Mouse (Mus musculus): Measurements from ENCODE around the gene Klc3.
A peak's percentile ranks its signal among the peaks of the same experiment; 100 is the strongest.

The Klc3 gene

DNA sequence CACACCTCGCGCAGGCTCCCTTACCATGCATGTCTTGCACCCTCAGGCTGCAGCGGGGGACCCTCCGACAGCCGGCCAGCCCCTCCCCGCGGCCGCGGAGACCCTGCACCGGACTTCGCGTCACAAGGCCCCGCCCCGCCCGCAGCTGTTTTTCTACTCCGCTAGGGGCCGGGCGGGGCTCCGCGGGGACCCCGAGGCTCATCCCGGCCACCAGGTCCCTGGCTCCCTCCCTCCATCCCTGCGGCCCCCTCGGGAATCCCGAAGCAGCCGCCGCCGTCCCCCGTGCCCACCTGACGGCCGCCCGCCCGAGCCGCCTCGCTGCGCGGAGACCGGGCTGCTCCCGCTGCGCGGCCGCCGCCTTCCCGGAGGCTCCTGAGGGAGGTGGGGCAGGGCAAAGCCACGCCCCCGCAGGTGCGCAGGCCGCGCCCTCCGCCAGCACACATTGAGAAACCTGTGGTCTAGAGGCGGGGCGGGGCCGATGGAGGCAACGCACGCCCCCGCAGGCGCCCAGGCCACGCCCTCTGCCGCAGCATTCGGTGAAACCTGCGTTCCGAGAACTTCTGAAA is at the start of gene Klc3:
Gene Klc3 (minus strand): TSS at position 374 of the 566 bp plus-strand sequence.
- peak; percentile 92 for DNase-seq (ENCODE audit: low read depth, low spot score)

DNA sequence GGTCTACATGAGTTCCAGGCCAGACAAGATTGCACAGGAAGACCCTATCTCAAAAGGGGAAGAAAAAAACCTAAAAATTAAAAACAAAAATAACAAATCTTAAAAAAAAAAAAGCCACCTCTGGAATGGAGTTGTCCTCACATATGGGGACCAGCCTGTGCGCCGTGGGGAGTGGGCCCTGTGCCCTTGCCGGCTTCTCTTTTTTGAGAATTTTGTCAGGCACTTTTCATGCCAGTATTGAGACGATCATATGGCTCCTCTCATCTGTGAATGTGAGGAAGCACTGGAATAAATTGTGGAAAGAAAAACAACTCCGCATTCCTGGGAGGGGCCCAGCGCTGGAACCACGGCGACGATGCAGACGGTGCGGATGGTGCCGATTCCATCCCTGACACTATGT is 45.3 kb upstream of the Klc3 start:
- no peak for DNase-seq (ENCODE audit: low read depth, low spot score)

DNA sequence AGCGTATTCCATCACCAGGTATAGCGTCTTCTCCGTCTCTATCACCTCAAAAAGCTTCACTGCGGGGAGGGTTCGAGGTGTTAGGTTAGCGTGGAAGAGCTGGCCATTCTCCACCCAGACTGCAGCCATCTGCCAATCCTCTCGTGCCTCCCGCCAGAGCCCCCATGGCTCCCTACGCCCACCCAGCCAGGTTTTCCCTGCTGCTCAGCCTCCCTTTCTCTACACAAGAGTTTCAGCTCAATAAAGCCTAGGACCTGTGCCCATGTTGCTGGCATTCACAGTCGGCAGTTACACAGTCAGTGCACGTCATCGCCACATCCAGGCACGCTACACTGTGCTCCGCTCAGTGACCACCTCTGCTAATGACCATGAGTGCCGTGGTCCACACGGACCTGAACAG is 43.8 kb upstream of the Klc3 start:
- DNase-seq (ENCODE audit: low read depth, low spot score), result no peak

DNA sequence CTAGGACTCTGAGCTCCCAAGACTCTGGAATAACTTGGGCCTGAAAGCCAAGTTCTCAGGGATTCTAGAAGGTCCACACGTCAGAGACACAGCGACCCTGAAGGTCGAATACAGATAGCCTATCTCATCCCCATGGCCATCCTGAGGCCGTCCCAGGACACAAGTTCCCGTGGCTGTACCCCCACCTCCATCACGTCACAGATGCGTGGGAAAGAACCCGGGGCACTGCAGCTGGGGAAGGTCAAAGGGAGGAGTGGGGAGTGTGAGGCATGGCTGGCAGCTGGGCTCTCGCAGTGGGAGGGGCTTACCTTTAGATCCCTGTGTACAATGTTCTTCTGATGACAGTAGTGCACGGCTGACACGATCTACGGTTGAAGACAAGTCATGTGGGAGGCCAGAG is 40.9 kb upstream of the Klc3 start:
- no peak for DNase-seq (ENCODE audit: low read depth, low spot score)

DNA sequence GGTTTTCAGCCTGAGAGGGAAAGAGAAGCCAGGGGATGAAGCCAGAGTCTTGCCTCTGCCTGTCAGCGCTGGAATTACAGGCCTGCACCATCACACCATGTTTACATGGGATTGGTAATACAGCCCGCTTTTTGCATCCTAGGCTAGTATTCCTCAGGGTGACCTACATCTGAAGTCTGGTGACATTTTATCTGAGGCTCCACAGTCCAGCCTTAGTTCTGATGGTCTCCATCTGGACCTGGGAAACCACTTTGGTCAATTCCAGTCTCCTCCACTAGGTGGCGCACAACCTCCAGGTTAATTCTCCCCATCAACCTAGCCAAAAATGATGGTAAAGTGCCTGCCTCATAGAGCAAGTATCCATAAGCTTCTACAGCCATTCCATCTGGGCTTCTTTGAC is 39.4 kb upstream of the Klc3 start:
- DNase-seq (ENCODE audit: low read depth, low spot score), result peak; percentile 65

DNA sequence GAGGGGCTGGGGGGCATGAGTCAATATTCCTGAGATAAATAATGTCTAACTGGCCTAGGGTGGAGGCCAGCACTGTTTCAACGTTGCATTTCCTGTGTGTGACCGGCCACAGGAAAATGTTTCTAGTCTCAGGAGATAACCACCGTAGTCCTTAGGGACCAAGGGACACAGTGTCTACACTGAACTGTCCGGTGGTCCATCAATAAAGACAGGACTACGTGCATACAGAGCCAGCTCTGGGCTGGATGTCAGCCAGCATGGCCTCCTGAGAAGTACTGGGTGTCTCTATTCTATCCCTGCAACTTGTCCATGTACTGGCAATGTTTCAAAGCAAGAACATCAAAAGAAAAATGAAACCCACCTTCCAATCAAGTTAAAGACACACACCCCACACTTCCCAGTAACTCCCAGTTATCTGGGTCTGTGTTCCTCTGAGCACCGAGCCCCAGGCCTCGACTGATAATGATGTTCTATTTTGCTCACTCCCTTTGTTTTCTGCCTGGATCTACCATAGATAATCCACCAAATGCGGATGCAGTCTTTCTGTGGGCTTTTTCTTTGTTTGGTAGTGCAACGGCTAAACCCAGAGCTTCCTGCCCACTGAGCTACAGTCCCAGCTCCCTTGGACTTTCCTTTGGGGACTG is 37.7 kb upstream of the Klc3 start:
- DNase-seq (ENCODE audit: low read depth, low spot score), result no peak

DNA sequence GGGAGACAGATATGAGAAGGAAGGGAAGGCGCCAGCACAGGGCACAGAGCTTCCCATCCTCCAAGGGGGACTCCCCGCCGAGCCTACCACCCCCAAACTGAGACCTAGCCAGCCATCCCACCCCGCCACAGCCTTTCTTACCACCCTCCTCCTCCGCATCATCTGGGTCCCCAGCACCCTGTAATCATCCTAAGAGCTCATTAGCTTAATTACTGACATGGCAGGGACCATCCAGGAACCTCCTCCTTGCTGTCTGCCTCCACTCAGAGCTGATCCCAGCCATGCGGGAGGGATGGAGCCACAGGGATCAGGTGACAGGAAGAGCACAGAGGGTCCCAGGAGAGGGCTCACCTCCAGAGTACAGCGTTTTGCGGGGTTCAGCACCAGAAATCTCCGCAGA is 33.1 kb upstream of the Klc3 start:
- DNase-seq (ENCODE audit: low read depth, low spot score), result no peak

DNA sequence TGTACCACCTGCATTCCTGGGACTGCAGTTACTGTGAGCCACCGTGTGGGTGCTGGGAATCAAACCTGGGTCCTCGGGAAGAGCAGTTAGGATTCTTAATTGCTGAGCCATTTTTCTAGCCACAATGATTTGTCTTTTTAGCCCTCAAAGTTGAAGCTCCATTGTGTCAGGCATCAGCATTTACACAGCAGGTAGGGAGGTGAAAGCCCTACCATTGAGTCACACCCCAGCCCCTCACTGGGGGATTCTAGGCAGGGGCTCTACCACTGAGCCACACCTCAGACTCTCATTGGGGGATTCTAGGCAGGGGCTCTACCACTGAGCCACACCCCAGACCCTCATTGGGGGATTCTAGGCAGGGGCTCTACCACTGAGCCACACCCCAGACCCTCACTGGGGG is 32.4 kb upstream of the Klc3 start:
- no peak for DNase-seq (ENCODE audit: low read depth, low spot score)

DNA sequence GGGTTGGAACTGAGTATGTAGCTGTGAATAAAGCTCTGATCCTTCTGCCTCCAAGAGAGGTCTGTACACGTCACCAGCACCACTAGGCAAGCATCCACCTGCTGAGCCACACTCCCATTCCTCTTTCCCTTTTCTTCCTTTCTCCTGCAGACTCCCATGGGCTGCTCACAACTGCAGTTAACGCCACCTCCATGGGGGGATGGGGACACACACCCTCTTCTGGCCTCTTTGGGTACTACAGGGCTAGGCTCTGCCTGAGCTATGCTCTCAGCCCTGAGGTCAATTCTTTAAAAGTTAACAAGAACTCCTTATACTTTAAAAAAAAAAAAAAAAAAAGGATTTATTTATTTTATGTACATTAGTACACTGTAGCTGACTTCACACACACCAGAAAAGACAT is 28.6 kb upstream of the Klc3 start:
- DNase-seq (ENCODE audit: low read depth, low spot score), result no peak

DNA sequence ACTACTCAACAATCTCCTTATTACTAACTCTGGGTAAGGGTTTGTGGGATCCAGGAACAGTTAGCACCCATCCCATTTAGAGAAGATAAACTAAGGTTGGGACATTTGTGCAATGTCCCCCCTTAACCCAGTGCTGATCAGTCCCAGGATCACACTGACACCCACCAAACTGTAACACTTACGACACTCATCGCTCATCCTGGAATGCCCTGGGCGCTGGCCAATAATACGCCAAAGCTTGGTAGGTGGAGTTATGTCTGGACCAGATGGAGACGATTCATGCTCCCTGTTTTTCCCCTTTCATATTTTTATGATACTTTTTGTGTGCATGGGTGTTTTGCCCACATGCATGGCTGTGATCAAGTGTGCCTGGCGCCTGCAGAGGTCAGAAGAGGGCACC is 26.5 kb upstream of the Klc3 start:
- DNase-seq (ENCODE audit: low read depth, low spot score), result no peak

DNA sequence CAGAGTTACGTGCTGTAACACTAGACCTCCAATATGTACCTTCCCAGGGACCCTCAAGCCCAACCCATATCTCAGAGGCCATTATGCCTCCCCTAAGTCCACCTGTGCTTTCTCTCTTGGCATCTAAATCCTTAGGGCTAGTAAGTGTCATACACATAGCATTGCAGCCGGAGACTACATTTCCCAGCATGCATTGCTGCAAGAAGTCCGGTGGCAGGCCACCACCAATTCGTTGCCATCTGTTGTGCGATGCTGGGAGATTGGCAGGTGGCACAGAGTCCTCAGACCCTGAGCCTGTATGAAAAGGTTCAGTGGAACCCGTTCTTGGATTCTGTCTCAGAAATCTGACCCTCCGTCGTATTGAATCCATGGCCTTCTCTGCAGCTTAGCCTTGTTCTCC is 25.8 kb upstream of the Klc3 start:
- peak; percentile 24 for DNase-seq (ENCODE audit: low read depth, low spot score)

DNA sequence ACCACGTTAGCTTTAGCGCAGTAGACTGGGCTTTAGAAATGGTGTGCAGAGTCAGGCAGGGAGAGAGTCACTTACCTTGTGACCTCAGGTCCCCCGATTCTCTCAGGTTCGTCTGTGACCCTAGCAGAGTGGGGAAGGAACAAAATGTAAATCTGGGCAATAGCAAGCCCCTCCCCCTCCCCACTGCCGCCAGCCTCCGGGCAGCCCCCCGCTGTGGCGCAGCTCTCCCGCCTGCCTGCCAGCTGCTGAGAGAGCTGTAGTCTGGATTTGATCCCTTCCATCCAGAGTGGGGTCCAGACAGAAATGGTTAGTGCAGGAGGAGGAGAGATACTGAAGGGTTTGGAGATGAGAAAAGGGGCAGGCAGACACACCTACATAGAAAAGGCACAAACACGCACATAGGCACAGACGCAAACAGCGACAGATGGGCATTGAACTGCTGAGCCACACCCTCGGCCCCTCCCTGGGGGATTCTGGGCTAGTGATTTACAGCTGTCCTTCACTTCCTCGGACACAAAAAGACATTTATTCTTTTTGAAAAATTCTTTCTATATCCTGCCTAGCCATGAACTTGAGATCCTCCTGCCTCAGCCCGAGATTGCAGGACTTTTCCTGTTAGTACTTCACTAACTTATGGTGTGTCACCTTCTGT is 24.2 kb upstream of the Klc3 start:
- no peak for DNase-seq (ENCODE audit: low read depth, low spot score)

DNA sequence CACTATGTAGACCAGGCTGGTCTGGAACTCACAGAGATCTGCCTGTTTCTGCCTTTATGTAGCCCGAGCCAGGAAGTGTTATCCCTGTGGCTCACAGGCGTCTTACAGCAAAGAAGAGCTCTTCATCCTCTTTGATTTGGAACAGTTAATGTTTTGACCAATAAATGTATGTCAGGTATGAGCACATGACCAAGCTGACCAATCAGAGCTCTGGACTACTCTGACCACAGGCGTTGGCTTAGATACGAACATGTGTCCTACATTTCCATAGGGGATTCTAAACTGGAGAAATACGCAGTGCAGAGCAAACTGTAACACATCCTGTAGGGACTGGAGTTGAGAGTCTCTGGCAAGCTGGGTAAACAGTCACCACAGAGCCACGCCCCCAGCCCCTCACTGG is 23.0 kb upstream of the Klc3 start:
- no peak for DNase-seq (ENCODE audit: low read depth, low spot score)

DNA sequence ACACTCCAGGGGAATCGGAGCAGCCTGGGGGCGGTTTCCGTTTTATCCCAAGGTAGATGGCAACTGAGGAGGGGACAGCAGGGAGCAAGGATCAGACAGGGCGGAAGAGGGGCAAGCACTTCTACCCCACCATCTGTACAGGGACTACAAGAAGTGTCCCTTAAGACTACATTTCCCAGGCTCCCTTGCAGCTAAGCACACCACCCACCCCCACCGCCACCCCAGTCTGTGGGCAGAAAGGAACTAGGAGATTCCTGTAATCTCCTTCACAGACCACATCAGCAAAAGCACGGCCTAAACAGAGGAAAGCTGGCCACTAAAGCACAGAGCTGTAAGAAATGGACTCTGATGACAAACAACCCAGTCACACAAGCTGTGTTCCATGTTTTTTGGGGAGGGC is 22.4 kb upstream of the Klc3 start:
- no peak for DNase-seq (ENCODE audit: low read depth, low spot score)

DNA sequence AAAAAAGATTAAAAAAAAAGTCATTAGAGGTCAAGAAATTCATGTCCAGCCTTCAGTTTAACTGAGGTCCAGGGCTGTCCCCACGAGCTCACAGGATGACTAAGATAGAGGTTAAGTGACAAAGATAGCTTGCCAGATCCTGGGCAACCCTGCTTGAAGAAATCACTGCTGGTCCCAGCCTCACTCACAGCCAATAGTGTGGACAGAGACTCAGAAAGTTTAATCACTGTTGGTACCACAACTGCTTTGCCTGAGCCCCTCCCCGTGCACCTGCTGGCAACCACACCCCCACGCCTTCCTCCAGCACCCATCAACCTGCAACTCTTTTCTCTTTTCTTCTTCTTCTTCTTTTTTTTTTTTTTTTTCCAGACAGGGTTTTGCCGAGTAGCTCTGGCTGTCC is 20.1 kb upstream of the Klc3 start:
- peak; percentile 20 for DNase-seq (ENCODE audit: low read depth, low spot score)

DNA sequence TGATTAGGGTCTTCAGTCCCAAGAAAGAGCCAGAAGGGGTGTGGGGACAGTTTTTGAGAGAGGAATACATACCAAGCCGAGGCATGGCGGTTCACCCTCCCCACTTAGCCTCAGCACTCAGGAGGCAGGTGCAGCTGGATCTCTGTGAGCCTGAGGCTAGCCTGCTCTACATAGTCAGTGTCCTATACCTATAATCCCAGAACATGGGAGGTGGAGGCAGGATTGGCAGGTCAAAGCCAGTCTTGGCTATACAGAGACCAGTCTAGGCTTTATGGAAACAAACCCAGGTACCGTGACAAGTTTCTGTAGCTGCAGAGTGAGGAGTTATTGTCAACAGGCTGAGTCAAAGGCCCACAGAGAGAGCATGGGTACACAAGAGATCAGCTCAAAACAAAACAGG is 19.2 kb upstream of the Klc3 start:
- no peak for DNase-seq (ENCODE audit: low read depth, low spot score)

DNA sequence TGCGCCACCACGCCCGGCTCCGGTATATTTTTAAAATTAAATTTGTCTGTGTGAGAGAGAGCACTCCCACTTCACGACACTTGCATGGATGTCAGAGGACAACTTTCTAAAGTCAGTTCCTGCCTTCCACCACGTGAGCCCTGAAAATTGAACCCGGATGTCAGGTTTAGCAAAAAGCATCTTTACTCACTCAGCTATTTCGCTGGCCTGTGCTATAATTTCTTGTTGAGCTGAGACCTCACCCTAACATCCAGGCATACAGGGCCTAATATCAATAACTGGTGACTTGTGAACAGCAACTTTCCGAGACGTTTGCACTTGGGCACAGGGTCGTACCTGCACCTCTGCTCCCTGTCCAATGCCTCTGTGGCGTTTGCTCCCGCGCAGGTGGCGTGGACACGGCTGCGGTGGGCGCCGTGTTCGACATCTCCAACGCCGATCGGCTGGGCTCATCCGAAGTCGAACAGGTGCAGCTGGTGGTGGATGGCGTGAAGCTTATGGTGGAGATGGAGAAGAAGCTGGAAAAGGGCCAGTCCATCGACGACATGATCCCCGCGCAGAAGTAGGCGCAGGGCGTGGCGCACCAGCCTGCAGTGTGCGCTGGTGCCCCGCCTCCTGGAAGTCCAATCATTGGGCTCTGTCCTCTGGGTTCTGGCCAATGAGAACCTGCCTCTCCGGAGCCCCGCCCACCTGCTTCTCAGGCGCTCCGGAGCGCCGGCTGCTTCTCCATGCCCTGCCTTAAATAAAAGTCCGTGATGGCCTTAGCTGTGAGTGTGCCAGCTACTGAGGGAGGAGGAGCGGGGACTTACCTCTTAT is 17.1 kb upstream of the Klc3 start:
- peak; percentile 93 for DNase-seq (ENCODE audit: low read depth, low spot score)

DNA sequence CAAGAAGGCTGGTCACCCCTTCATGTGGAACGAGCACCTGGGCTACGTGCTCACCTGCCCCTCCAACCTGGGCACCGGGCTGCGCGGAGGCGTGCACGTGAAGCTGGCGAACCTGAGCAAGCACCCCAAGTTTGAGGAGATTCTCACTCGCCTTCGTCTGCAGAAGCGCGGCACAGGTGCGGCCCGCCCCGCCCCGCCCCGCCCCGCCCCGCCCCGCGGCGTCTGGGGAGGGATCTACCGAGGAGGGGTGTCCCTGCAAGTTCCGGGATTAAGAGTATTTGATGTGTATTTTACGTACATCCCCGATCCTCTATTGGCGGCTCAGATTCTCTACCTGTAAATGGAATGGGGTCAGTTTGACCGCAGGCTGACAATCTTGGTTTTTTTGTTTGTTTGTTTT is 16.2 kb upstream of the Klc3 start:
- DNase-seq (ENCODE audit: low read depth, low spot score), result peak; percentile 74

DNA sequence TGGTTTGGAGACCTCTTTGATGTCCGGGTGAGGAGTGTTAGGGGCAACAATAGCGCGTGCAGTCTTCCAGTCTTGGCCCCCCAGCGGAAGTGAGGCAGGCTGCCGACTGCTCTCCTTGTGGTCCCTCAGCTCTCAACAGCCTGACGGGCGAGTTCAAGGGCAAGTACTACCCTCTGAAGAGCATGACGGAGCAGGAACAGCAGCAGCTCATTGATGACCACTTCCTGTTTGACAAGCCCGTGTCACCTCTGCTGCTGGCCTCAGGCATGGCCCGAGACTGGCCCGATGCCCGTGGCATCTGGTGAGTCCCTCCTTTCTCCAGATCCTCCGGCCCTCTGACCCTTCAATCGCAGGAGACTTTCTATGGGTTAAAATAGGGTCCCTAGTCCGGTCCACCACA is 12.7 kb upstream of the Klc3 start:
- DNase-seq (ENCODE audit: low read depth, low spot score), result no peak

DNA sequence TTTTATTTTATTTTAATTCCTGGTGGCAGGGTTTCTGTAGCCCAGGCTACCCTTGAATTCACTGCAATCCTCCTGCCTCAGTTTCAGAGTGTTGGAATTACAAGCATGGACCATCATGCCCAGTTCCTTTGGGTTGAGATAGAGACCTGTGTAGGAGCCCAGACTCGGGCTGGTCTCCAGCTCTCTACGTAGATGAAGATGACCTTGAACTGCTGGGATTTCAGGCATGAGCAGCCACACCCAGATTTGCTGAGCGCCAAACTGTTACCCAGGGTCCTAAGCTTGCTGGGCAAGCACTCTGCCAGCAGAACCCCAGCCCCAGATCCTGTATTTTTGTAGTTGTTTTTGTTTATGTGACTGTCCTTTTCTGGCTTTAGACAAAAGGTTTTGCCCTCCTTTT is 9.6 kb upstream of the Klc3 start:
- DNase-seq (ENCODE audit: low read depth, low spot score), result no peak

DNA sequence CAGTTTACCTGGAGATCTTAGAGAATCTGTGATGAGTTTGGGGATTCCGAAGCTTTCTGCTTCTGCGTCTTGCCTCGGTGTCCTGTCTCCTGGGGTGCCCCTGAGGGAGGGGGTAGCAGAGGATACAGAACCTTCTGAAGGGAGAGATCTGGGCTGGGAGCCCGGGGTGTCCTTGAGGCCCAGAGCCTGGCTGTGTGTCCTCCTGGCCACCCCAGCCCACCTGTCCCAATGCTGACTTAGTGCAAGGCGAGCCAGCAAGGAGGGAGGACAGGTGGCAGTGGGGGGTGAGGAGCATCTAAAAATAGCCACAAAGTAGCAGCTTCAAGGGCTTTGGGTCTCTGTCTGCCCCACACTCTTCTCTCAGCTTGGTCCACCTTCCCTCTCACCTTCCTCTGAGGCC is 7.9 kb upstream of the Klc3 start:
- DNase-seq (ENCODE audit: low read depth, low spot score), result no peak

DNA sequence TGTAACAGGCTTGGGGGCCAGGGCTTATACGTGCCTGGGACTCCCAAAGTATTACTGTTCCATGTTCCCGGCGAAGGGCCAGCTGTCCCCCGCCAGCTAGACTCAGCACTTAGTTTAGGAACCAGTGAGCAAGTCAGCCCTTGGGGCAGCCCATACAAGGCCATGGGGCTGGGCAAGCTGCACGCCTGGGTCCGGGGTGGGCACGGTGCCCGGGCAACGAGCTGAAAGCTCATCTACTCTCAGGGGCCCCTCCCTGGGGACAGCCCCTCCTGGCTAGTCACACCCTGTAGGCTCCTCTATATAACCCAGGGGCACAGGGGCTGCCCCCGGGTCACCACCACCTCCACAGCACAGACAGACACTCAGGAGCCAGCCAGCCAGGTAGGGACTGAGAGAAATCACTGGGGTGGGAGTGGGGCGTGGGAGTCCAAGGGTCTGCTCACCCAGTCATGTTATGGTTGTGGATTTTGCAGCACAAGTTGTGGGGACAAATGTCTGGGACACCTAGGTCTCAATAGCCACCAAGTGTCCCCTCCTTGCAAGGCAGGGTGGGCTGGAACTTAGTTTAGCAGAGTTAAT is 7.0 kb upstream of the Klc3 start:
- peak; percentile 22 for DNase-seq (ENCODE audit: low read depth, low spot score)

Data from A20 (cell line).